Mouse (Mus musculus) midbrain, embryonic 12.5 days (tissue): ENCODE results near the gene Olfr47. TPM values are rescaled to one million over a fixed set of nuclear protein-coding genes. Genes with fewer than 3 reads are reported as not detected.

ENCODE experiments used
- ATAC-seq: fragments of 200-750 bp; cut with Nextera tagmentation; 2 replicates; pipeline ENCODE4 v1.8.0; 2017; ENCODE audit warnings: low read depth, moderate TSS enrichment, moderate library complexity; ENCODE audit not compliant: low FRiP score
- H3K27ac ChIP-seq: fragments of 300-500 bp; sonication (generic); replicated peaks from 2 replicates; pipeline ENCODE4 v1.5.1; 2016; ENCODE audit warnings: mild to moderate bottlenecking
- H3K27me3 ChIP-seq: fragments of 300-500 bp; sonication (generic); 2 replicates; pipeline ENCODE4 v1.6.1; 2016; ENCODE audit warnings: mild to moderate bottlenecking
- H3K36me3 ChIP-seq: fragments of 300-500 bp; sonication (generic); 2 replicates; pipeline ENCODE4 v1.6.1; 2016
- H3K4me1 ChIP-seq: fragments of 300-500 bp; sonication (generic); 2 replicates; pipeline ENCODE4 v1.6.1; 2016
- H3K4me2 ChIP-seq: fragments of 300-500 bp; sonication (generic); replicated peaks from 2 replicates; pipeline ENCODE4 v1.6.1; 2016; ENCODE audit warnings: mild to moderate bottlenecking, moderate library complexity
- H3K4me3 ChIP-seq: fragments of 300-500 bp; sonication (generic); 2 replicates; pipeline ENCODE4 v1.5.1; 2016; ENCODE audit warnings: mild to moderate bottlenecking
- H3K9ac ChIP-seq: fragments of 300-500 bp; sonication (generic); replicated peaks from 2 replicates; pipeline ENCODE4 v1.6.1; 2016; ENCODE audit warnings: mild to moderate bottlenecking, moderate library complexity
- H3K9me3 ChIP-seq: fragments of 300-500 bp; sonication (generic); 2 replicates; pipeline ENCODE4 v1.6.1; 2016; ENCODE audit warnings: mild to moderate bottlenecking
- WGBS: fragments of 180-500 bp; shearing (Covaris S2); methylation state at CpG from one replicate; pipeline ENCODE4 v1.1.7; 2016; 5-methylcytosine and 5-hydroxymethylcytosine counted together
- polyA plus RNA-seq: library from polyadenylated mRNA; unstranded; fragments of >200 nt; fragmentation: Nextera tagmentation; extraction: Ambion mirVana; gene quantifications from 2 replicates; pipeline ENCODE4 v1.2.1, GENCODE M21; 2016

Gene Olfr47
- polyA plus RNA-seq, 1 experiment from 2014 or later = not detected

GRCm38 (mm10) chr6:43265363-43266041 is 34.2 kb downstream of the Olfr47 start, which contains the start of gene Arhgef5:
Gene Arhgef5, plus strand, starts transcription at chr6:43265582.
- no peaks in the 10 kb centered on the region for H3K36me3 ChIP-seq
- WGBS = under 1% methylated on average over 45 of the region's 48 CpGs
- peak within 1 kb of the TSS; percentile 66 for H3K9ac ChIP-seq
- no peaks in the 10 kb centered on the region for H3K9me3 ChIP-seq
- peaks cover 34% of the 10 kb centered on the region for H3K27me3 ChIP-seq
- peaks cover 11% of the 10 kb centered on the region for H3K4me1 ChIP-seq
- ATAC-seq = peak; percentile 84
- peak within 1 kb of the TSS; percentile 55 for H3K4me3 ChIP-seq
- H3K27ac ChIP-seq = no peak within 1 kb of the TSS
- H3K4me2 ChIP-seq = peak within 1 kb of the TSS; percentile 95

- 4% methylated on average over 8 of the region's 8 CpGs for WGBS
These were observed 35.0 kb downstream of the Olfr47 start for GRCm38 (mm10) chr6:43266356-43266755.

GRCm38 (mm10) chr6:43272597-43272996 is 41.3 kb downstream of the Olfr47 start:
- Histone ChIP-seq H3K27ac (no peak overlapping the region), H3K27me3 (no peaks in the 10 kb centered on the region), H3K36me3 (no peaks in the 10 kb centered on the region), H3K4me3 (no peak overlapping the region), H3K9me3 (no peaks in the 10 kb centered on the region), H3K4me1 (no peaks in the 10 kb centered on the region), H3K9ac (no peak overlapping the region), H3K4me2 (no peak overlapping the region)
- no peak for ATAC-seq

More at GRCm38 (mm10) chr6:43266356-43266755, 35.0 kb downstream of the Olfr47 start:
- peaks cover 11% of the 10 kb centered on the region for H3K4me1 ChIP-seq
- H3K9me3 ChIP-seq = no peaks in the 10 kb centered on the region
- ATAC-seq = no peak
- H3K36me3 ChIP-seq = no peaks in the 10 kb centered on the region
- H3K4me2 ChIP-seq = peak overlapping the region; percentile 95
- H3K27ac ChIP-seq = no peak overlapping the region
- peak overlapping the region; percentile 55 for H3K4me3 ChIP-seq
- peaks cover 34% of the 10 kb centered on the region for H3K27me3 ChIP-seq
- H3K9ac ChIP-seq = no peak overlapping the region

- ATAC-seq = no peak
These were observed 42.8 kb downstream of the Olfr47 start for GRCm38 (mm10) chr6:43274123-43274522.

GRCm38 (mm10) chr6:43278247-43278646 is 46.9 kb downstream of the Olfr47 start:
- Histone ChIP-seq H3K4me3 (no peak overlapping the region), H3K27ac (no peak overlapping the region), H3K9me3 (no peaks in the 10 kb centered on the region), H3K27me3 (no peaks in the 10 kb centered on the region), H3K4me2 (no peak overlapping the region), H3K36me3 (no peaks in the 10 kb centered on the region), H3K9ac (no peak overlapping the region), H3K4me1 (no peaks in the 10 kb centered on the region)
- ATAC-seq = no peak

More at GRCm38 (mm10) chr6:43274123-43274522, 42.8 kb downstream of the Olfr47 start:
- Histone ChIP-seq H3K4me1 (no peaks in the 10 kb centered on the region), H3K27ac (no peak overlapping the region), H3K36me3 (no peaks in the 10 kb centered on the region), H3K9me3 (no peaks in the 10 kb centered on the region), H3K27me3 (no peaks in the 10 kb centered on the region), H3K4me3 (no peak overlapping the region), H3K4me2 (no peak overlapping the region), H3K9ac (no peak overlapping the region)
- 84% methylated on average over 4 of the region's 4 CpGs for WGBS

- H3K4me3 ChIP-seq = no peak overlapping the region
- 91% methylated on average over 5 of the region's 5 CpGs for WGBS
These were observed 49.2 kb downstream of the Olfr47 start for GRCm38 (mm10) chr6:43280481-43280880.

More at GRCm38 (mm10) chr6:43280481-43280880, 49.2 kb downstream of the Olfr47 start:
- Histone ChIP-seq H3K27ac (no peak overlapping the region), H3K27me3 (no peaks in the 10 kb centered on the region), H3K9me3 (no peaks in the 10 kb centered on the region), H3K4me2 (no peak overlapping the region), H3K4me1 (no peaks in the 10 kb centered on the region), H3K36me3 (no peaks in the 10 kb centered on the region), H3K9ac (no peak overlapping the region)
- ATAC-seq = no peak

Other genes with a start within 250 kb of the Olfr47 start
- not detected in 2 replicates for gene Olfr441, start 125.2 kb upstream of the Olfr47 start, polyA plus RNA-seq
- not detected in 2 replicates for gene Olfr237-ps1, start 85.0 kb upstream of the Olfr47 start, polyA plus RNA-seq
- gene Olfr437, start 68.2 kb upstream of the Olfr47 start, polyA plus RNA-seq = not detected in 2 replicates
- gene Olfr13, start 59.4 kb upstream of the Olfr47 start, polyA plus RNA-seq = not detected in 2 replicates
- gene Olfr435, start 34.4 kb upstream of the Olfr47 start, polyA plus RNA-seq = not detected in 2 replicates
- not detected in 2 replicates for gene Olfr434, start 18.5 kb upstream of the Olfr47 start, polyA plus RNA-seq
- gene Arhgef5, start 34.1 kb downstream of the Olfr47 start, polyA plus RNA-seq = 2.8 and 3.2 TPM in 2 replicates
- gene Nobox, start 78.0 kb downstream of the Olfr47 start, polyA plus RNA-seq = not detected in 2 replicates